Mouse (Mus musculus) forebrain, postnatal 0 days (tissue): ENCODE results near the gene Efnb2. TPM values are rescaled to one million over a fixed set of nuclear protein-coding genes. Genes with fewer than 3 reads are reported as not detected.

Experiments used
- ATAC-seq: fragments of 200-750 bp; cut with Nextera tagmentation; 2 replicates; pipeline ENCODE4 v1.8.0; 2017; ENCODE audit warnings: mild to moderate bottlenecking, moderate library complexity
- DNase-seq: peaks from one replicate; pipeline ENCODE4 v3.0.0-alpha.2; 2015
- H3K27ac ChIP-seq: fragments of 300-500 bp; sonication (generic); 2 replicates; pipeline ENCODE4 v1.5.1; 2014; ENCODE audit warnings: low read depth, mild to moderate bottlenecking, antibody characterized with exemption, low read length, moderate library complexity, mixed read lengths
- H3K27me3 ChIP-seq: fragments of 300-500 bp; sonication (generic); 2 replicates; pipeline ENCODE4 v1.6.1; 2014; ENCODE audit warnings: mild to moderate bottlenecking, low read length, mixed read lengths; ENCODE audit not compliant: insufficient read depth
- H3K36me3 ChIP-seq: fragments of 300-500 bp; sonication (generic); 2 replicates; pipeline ENCODE4 v1.6.1; 2014; ENCODE audit warnings: mild to moderate bottlenecking, moderate library complexity; ENCODE audit not compliant: insufficient read depth
- H3K4me1 ChIP-seq: fragments of 300-500 bp; sonication (generic); 2 replicates; pipeline ENCODE4 v1.6.1; 2014; ENCODE audit warnings: antibody characterized with exemption; ENCODE audit not compliant: insufficient read depth
- H3K4me2 ChIP-seq: fragments of 300-500 bp; sonication (generic); 2 replicates; pipeline ENCODE4 v1.6.1; 2014; ENCODE audit warnings: low read depth, mild to moderate bottlenecking, moderate library complexity
- H3K4me3 ChIP-seq: fragments of 300-500 bp; sonication (generic); 2 replicates; pipeline ENCODE4 v1.5.1; 2014; ENCODE audit warnings: low read depth, low read length, mixed read lengths
- H3K9ac ChIP-seq: fragments of 300-500 bp; sonication (generic); 2 replicates; pipeline ENCODE4 v1.6.1; 2014; ENCODE audit warnings: mild to moderate bottlenecking
- H3K9me3 ChIP-seq: fragments of 300-500 bp; sonication (generic); 2 replicates; pipeline ENCODE4 v1.6.1; 2016; ENCODE audit warnings: low read length
- CTCF ChIP-seq: sonication (generic); IDR thresholded peaks from 2 replicates; pipeline ENCODE4 v1.5.1; 2016; ENCODE audit warnings: antibody characterized with exemption, control low read depth, low read depth
- WGBS: fragments of 180-500 bp; shearing (Covaris S2); extraction: QIAGEN DNeasy Blood & Tissue Kit; methylation state at CpG from one replicate; pipeline ENCODE4 v1.1.7; 2014; 5-methylcytosine and 5-hydroxymethylcytosine counted together
- polyA plus RNA-seq: library from polyadenylated mRNA; unstranded; fragments of >200 nt; fragmentation: Nextera tagmentation; extraction: Ambion mirVana; gene quantifications from 2 replicates; pipeline ENCODE4 v1.2.1, GENCODE M21; 2015
- total RNA-seq: library from RNA; depleted of rRNA; stranded (reverse); fragments of >200 nt; gene quantifications from 2 replicates; pipeline ENCODE4 v1.2.3, GENCODE M21; 2014

Efnb2 gene
- total and polyA plus RNA-seq, 2 experiments from 2014 or later: 29.6 to 53.5 TPM

DNA sequence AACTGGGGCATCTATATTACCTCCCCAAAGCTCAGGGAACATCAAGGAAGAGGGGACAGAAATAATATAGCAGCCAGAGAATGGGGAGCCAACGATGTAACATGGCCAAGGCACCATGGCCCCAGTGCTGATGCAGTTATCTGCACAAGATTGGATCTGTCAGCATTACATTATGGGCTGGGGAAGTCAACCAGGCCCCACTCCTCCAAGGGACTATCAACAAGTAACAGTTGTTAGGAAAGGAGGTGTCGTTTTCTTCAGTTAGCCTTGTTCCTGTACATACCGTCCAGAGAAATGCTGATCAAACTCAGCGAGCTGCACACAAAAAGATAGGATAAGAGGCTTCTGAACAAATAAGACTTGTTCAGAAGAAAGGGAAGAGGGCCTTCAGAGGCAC is 77.1 kb downstream of the Efnb2 start:
- Histone ChIP-seq H3K9ac (no peak overlapping the region), H3K27me3 (no peaks in the 10 kb centered on the region), H3K9me3 (no peaks in the 10 kb centered on the region), H3K36me3 (no peaks in the 10 kb centered on the region), H3K4me3 (no peak overlapping the region), H3K4me2 (no peak overlapping the region), H3K27ac (no peak overlapping the region), H3K4me1 (no peaks in the 10 kb centered on the region)
- DNase-seq (no peak), ATAC-seq (no peak)
- TF ChIP-seq CTCF: no peak
- 87% methylated on average over 4 of the region's 4 CpGs for WGBS

- no peak overlapping the region for H3K4me3 ChIP-seq
Observed at GRCm38 (mm10) chr8:8583290-8583980, 77.6 kb downstream of the Efnb2 start.

DNA sequence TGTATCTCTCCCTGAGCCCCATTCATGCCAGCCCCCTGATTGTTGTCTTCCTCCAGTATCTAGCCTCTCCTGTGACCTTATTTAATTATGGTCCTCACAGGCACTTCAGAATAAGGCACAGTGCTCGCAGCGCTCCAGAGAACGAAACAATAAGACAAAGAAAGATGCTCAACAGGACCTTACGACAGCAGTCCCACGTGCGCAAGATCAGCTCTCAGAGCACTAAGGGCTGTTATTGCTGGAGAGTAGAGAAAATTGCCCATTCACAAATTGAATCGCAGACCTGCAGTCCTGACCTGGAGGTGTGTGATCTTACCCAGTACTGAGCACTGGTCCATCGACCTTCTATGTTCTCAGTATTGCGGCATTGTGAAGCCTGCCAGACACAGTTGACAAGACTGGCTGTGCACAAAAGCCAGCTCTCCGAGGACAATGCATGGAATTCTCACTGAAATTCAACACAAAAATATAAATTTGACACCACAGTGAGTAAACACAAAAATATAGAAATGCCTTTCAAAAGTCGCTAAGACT is 83.2 kb downstream of the Efnb2 start:
- 42% methylated on average over 11 of the region's 11 CpGs for WGBS
- 0 out of 2 replicates have a peak, but pooled peaks cover 8% of the 10 kb centered on the region for H3K4me1 ChIP-seq
- no peak overlapping the region for H3K9ac ChIP-seq
- no peaks in the 10 kb centered on the region for H3K9me3 ChIP-seq
- no peak overlapping the region for H3K4me3 ChIP-seq
- no peak overlapping the region for H3K4me2 ChIP-seq
- H3K27me3 ChIP-seq: no peaks in the 10 kb centered on the region
- H3K36me3 ChIP-seq: no peaks in the 10 kb centered on the region
- ATAC-seq (no peak), DNase-seq (no peak)
- H3K27ac ChIP-seq: no peak overlapping the region
- no peak for TF ChIP-seq CTCF

More at GRCm38 (mm10) chr8:8583290-8583980, 77.6 kb downstream of the Efnb2 start:
- ATAC-seq: no peak
- H3K4me2 ChIP-seq: no peak overlapping the region
- TF ChIP-seq CTCF: no peak
- no peaks in the 10 kb centered on the region for H3K4me1 ChIP-seq
- no peaks in the 10 kb centered on the region for H3K36me3 ChIP-seq
- 94% methylated on average over 4 of the region's 4 CpGs for WGBS
- no peak overlapping the region for H3K27ac ChIP-seq
- no peaks in the 10 kb centered on the region for H3K27me3 ChIP-seq
- DNase-seq: no peak
- H3K9me3 ChIP-seq: no peaks in the 10 kb centered on the region
- H3K9ac ChIP-seq: no peak overlapping the region

DNA sequence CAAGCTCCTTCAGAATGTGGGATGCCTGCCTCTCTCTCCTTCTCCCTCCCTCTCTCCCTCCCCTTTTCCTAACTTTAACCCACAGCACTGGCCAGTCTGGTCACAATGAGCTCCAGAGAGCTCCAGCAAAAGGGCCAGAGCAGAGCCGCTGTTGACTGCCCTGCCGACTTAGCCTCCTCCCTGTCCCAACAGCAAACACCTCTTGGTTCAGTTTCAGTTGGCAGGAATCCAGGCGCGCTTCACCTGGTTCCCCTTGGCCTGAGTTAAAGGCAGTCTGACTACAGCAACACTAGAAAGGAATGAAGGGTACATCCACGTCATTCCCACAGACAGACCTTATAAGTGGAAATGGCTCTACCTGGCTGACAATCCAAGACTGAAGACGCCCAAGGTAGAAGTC is 84.2 kb downstream of the Efnb2 start:
- H3K36me3 ChIP-seq: no peaks in the 10 kb centered on the region
- H3K9me3 ChIP-seq: no peaks in the 10 kb centered on the region
- H3K27me3 ChIP-seq: no peaks in the 10 kb centered on the region
- H3K4me1 ChIP-seq: peaks cover 8% of the 10 kb centered on the region; the same call in 1 of the 2 replicates
- no peak overlapping the region for H3K4me3 ChIP-seq
- 92% methylated on average over 6 of the region's 6 CpGs for WGBS
- no peak for TF ChIP-seq CTCF
- no peak overlapping the region for H3K9ac ChIP-seq
- no peak overlapping the region for H3K4me2 ChIP-seq
- DNase-seq (no peak), ATAC-seq (no peak)
- H3K27ac ChIP-seq: no peak overlapping the region

GRCm38 (mm10) chr8:8576286-8576685 is 84.8 kb downstream of the Efnb2 start:
- DNase-seq: no peak
- 49% methylated on average over 6 of the region's 6 CpGs for WGBS
- H3K4me2 ChIP-seq: no peak overlapping the region
- no peaks in the 10 kb centered on the region for H3K9me3 ChIP-seq
- ATAC-seq: 0 out of 2 replicates have a peak, but pooled peaks have one; percentile 34
- H3K4me3 ChIP-seq: no peak overlapping the region
- TF ChIP-seq CTCF: no peak
- H3K36me3 ChIP-seq: no peaks in the 10 kb centered on the region
- no peak overlapping the region for H3K27ac ChIP-seq
- no peaks in the 10 kb centered on the region for H3K27me3 ChIP-seq
- H3K4me1 ChIP-seq: peaks cover 8% of the 10 kb centered on the region; the same call in 1 of the 2 replicates
- no peak overlapping the region for H3K9ac ChIP-seq

- no peak overlapping the region for H3K27ac ChIP-seq
- no peak for TF ChIP-seq CTCF
- H3K27me3 ChIP-seq: no peaks in the 10 kb centered on the region
- ATAC-seq (peak; percentile 78), DNase-seq (peak; percentile 43)
- 22% methylated on average over 19 of the region's 19 CpGs for WGBS
- H3K9ac ChIP-seq: no peak overlapping the region
- no peaks in the 10 kb centered on the region for H3K9me3 ChIP-seq
- H3K4me3 ChIP-seq: no peak overlapping the region
- H3K4me1 ChIP-seq: peaks cover 8% of the 10 kb centered on the region; the same call in 1 of the 2 replicates
- no peaks in the 10 kb centered on the region for H3K36me3 ChIP-seq
- peak overlapping the region; percentile 31 for H3K4me2 ChIP-seq
Observed at GRCm38 (mm10) chr8:8574521-8575499, 86.2 kb downstream of the Efnb2 start.

DNA sequence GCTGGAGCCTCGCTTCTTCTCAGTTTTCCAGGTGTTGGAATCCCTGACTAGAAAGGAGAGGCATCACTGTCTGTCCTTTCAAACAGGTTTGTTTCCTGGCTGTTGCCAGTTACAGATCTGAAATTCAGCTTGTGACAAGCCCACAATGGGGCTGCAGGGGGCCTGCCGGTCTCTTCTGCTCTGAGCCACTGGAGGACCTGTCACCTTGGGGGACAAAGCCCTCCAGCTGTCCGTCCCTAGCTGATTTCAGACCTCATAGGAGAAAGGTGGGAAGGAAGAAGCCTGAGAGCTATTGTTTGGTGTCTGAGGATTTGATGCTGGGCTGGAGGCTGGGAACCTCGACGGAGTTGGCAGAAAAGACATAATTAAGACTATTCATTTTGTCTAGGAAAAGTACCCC is 88.8 kb downstream of the Efnb2 start:
- WGBS: 26% methylated on average over 5 of the region's 5 CpGs
- H3K9me3 ChIP-seq: no peaks in the 10 kb centered on the region
- no peak overlapping the region for H3K27ac ChIP-seq
- H3K36me3 ChIP-seq: no peaks in the 10 kb centered on the region
- DNase-seq (no peak), ATAC-seq (no peak)
- H3K4me1 ChIP-seq: peaks cover 8% of the 10 kb centered on the region; the same call in 1 of the 2 replicates
- no peak overlapping the region for H3K4me2 ChIP-seq
- TF ChIP-seq CTCF: no peak
- H3K27me3 ChIP-seq: no peaks in the 10 kb centered on the region
- no peak overlapping the region for H3K4me3 ChIP-seq
- no peak overlapping the region for H3K9ac ChIP-seq
